Mouse (Mus musculus): ENCODE results near the gene Med7.

The Med7 gene

DNA sequence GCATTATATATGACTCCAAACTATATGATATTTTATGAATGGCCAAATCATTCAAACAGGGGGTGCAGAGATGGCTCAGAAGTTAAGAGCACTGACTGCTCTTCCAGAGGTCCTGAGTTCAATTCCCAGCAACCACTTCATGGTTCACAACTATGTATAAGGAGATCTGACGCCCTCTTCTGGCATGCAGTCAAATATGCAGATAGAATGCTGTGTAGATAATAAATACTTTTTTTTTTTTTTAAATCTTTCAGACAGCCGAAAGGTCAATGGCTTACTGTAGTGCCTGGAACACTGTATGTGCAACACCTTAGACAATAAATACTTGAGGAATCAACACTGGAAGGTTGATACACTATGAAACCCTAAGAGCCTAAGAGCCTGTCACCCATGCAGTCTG lies 6.6 kb upstream of the Med7 start:
- DNase-seq (ENCODE audit: low read depth) = no peak

DNA sequence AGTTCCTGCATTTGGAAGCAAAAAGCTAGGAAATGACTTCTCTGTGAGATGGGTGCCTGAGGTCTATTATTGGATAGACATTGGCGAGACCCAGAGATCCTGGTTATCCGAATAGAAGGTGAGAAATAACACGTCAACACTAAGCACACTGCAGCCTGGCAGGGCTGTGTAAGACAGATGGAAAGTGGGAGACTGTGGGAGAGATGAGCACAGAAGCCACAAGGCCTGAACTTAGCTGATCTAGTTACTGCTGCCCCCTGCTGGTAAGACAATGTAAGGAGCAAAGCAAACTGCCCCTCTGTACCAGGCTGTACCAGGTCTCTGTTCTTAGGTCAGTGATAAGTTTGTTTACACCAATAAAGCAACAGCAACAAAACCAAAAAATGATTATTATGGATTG lies 5.6 kb upstream of the Med7 start:
- DNase-seq (ENCODE audit: low read depth) = peak; percentile 67

DNA sequence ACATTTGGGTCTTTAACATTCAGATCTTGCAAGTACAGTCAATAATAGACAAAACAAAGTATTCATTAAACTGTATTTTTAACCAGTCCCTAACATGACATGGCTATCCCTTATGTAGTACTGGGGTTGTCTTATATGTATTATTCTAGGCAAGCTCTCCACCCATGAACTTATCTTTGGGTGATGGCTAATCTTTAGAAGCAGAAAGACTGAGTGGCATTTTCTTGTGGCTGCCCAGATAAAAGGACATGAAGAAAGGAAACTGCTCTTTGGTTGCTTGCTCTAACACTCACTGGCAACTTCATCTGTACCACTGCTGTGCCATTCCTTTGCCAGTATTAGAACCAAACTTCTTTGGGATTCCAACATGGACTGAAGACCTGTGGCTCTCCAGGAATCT lies 1.4 kb upstream of the Med7 start:
- peak; percentile 44 for DNase-seq (ENCODE audit: low read depth)

DNA sequence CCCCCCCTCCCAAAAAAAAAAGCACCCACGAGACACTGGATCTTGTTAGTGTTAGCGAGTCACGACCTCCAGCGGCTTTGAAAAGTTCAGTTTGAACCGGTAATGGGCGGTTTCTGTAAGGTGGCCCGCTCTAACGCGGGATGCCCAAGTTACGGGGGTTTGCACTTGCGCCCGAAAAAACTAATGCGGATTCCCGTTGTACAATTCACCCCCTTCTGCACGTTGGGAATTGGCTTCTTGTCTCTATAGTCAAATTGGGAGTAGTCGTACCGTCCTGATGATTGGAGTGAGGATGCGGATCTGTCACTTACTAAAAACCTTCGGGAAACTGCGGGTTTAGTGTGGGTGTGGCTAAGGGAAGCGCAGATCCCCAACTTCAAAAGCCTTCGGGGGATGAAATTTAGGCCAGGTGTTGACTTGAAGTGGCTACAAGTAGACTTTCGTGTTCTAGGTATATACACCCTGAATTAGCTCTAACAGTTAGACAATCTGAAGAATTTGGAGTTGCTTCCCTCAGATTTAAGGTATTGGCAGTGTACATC lies 805 bp downstream of the Med7 start:
- DNase-seq (ENCODE audit: low read depth) = peak; percentile 60

DNA sequence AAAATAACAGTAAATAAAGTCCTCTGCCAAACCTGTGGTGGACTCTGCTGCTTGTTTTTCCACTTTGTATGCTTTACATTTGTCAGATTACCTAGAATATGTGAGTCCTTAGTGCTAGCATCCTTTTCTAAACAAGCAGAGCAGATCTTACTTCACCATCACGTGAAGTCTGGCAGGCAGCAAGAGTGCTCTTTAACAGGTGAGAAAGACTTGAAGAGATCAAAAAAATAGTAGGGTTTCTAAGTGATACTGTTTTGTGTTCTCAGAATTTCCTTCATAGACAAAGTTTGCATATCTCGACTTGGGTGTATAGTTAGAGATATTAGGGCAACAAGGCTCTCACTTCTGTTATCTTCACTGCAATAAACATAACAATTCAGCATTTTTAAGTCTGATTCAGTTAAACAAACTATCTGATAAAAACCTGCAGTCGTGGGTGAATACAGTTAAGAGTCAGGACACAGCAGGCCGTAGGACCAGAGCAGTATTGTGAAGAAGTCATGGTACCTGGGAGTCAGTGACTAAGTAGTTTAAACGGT lies 2.3 kb downstream of the Med7 start:
- DNase-seq (ENCODE audit: low read depth) = peak; percentile 65

DNA sequence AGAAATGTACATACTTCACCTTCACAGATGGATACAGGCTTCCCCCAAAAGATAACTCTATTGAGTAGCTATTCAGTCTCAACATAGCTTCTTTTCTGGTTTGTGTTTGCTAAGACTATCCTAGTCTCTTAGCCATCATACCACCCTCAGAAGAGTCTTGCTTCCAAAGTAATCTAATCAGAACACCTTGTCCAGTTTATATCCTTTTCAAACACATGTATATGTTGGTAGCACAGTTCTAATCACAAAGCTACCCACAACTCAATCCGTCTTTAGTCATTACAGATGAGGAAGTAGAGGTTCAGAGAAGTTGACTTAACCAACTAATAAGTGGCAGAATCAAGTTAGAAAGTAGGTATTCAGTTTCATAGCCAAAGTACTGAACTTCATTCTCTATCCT lies 5.0 kb downstream of the Med7 start:
- peak; percentile 59 for DNase-seq (ENCODE audit: low read depth)

DNA sequence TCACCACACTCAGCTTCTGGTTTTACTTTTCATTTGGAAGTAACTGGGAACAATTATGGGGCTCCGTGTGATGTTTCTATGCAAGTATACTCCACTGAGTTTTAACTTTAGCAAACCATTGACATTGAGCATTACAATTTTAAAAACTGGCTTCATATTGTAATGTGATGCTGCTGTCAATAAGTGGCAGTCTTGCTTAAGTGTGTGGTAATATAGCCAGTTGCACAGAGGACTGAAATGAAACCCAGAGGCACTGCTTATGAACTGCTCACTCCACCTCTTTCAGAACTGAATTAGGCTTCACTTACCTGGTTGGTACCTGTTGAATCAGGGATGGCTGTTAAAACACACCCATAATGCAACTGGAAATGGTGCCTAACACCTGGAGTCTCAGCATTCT lies 6.4 kb downstream of the Med7 start:
- DNase-seq (ENCODE audit: low read depth) = no peak

DNA sequence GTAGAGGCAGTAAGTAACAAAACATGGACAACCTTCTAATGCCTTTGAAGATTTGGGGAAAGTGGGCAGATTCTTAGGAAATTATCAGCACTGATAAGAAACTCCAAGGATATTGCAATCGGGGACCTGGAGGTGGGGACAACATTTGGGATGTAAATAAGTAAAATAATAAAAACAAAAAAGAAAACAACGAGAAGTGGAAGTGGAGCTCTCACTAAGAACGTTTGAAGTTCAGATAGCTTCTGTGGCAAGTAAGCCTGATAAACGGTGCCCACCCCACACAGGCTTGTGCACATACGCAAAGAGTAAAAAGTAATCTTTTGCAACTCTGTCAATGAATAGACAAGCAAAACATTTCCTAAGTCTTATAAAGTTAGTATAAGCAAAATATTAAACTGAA lies 7.3 kb downstream of the Med7 start:
- no peak for DNase-seq (ENCODE audit: low read depth)

DNA sequence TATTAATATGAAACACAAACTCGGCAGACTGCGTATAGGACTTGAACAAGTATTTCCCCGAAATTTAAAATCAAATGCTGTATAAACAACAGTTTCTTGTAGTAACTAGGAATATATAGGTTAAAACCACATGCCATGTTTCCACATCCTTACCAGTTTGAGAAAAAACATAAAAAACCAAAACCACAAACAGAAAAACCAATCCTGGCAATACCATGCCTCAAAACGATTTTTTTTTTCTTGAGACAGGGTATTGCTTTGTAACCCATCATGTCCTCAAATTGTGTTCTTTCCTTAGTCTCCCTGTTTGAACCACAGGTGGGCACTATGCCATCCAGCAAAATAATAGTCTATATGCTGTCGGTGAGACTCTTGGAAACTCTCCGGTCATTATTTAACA lies 9.4 kb downstream of the Med7 start:
- no peak for DNase-seq (ENCODE audit: low read depth)

DNA sequence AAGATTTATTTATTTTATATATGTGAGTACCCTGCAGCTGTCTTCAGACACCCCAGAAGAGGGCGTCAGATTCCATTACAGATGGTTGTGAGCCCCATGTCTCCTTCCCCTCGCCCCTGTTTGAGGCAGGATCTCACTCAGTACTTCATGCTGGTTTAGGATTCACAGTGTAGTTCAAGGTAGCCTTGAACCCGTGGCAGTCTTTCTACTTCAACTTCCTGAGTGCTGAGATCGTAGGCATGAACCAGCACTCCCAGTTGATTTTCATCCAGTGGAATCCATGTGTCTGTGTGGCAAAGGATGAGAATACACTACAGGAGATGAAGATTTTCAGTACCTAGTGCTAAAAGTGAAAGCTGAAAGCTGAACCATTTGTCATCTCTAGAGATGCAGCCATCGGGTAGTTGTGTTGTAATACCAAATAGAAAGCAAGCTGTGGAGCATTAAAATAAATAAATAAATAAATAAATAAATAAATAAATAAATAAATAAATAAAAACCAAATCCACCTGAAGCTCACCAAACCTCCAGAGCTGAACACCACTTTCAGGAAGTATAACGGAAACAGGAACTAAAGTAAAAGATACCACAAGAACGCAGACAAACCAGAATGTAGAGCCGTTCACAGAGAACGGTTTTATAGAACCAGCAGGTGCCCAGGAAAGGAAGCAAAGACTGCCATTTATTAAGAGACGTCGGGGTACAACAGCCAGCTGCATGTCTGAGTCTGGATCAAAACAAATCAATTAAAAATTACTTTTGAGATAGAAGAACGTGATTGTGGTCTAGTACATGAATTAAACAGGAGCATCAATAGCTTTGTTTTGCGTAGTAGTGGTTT lies 11.1 kb downstream of the Med7 start:
- no peak for DNase-seq (ENCODE audit: low read depth)

DNA sequence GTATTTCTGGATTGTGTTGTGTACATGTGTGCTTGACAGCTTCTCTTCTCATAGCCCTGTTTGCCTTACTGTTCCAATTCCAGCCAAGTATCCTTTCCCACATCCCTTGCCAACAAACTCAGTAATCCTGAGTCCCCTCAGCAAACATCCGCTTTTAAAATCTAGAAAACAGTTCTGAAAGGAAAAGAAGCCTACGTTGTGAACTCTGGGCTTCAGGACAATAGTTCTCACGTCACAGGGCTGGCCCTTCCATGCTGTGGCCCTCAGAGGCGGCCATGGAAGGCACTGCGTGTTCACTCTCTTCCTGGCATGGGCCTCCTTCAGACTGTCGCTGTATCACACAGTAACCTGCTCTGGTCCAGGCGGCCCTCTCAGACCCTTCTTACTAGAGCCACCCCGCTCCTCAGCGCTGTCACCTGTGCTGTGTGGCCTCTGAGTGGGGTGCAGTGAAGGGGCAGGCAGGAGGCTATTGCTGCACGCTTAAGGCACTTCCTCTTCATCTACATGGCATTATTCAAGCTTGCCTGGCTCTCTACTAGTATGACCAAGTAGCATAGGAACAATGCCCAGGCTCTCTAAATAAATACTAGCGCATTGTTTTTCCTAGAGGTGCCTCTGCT lies 12.8 kb downstream of the Med7 start:
- no peak for DNase-seq (ENCODE audit: low read depth)

DNA sequence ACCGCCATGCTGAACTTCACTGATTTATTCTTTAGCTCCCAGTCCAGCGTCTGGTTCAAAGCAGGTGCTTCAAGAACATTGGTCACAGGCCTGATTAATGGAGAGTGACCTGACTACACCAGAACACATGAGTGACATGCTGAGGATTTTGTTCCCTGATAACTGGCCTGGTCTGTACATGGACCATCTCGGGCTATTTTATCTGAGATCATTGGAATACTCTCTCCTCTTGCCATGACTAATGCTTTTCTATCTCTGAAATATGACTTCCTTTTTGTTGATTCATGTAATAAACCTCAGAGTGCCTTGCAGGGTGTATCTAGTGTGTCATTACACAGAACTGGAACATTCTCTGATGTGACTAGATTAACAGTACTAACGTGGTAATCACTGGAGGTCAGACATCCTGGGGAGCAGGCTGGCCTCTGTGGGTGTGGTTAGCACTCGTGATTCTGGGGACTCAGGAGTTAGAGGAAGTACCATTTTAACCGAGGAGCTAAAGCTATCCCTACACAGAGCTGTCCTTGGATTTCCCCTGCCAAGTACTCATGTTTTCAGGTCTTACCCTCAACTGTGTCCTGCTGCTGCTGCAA lies 17.8 kb downstream of the Med7 start, which contains the start of gene Havcr2:
Gene Havcr2, plus strand, starts transcription at position 483 of the 593 bp plus-strand sequence.
- DNase-seq (ENCODE audit: low read depth) = peak; percentile 59

DNA sequence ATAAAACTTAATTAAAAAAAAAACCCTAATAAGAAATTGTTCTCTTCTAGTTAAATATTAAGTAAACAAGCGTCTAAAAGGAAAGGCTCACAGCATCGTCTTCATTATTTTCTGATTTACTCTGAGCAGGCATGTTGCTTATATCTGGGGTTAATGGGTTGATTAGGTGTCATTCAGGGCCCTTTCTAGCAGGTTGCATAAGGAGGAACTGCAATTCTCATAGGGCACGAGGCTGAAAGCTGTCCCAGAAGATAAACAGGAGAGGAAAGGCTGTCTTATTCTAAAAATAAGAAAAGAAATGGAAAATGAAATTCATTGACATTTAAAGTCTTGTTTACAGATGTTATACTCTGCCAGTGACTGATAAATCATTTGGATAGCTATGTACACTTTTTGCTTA lies 23.2 kb downstream of the Med7 start:
- no peak for DNase-seq (ENCODE audit: low read depth)

DNA sequence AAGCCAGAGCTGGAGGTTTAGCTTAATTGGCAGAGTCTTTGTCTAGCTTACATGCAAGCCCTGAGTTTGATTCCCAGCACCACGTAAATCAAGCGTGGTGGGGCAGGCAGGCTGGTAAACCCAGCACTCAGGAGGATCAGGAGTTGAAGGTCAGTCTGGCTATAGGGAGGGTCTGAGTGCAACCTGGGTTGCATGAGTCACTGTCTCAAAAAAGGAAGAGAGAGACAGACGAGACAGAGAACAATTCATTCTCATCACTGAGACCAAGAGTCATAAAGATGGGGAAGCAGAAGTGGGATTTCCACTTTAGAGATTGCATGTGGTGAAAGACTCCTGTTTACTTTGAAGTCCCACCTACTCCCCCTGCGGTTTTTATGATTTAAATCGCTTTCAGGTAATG lies 24.6 kb downstream of the Med7 start:
- DNase-seq (ENCODE audit: low read depth) = no peak

DNA sequence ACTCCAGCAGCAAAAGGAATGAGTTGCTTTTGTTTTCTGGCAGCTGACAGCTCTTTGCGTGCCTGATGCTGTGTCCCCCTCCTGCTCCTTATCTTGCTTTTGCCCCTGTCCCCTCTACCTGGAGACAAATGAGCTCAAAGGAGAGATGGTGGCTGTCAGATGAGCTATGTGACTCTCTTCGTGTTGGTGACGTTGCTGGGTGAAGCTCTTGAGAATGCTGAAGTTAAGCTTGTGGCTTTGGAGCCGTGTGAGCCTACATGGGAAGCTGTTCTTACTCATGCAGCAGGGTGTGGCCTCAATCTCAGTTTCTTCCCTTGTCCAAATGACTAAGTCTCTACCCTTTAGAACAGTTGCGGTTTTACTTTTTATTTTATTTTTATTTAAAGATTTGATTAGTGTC lies 25.2 kb downstream of the Med7 start:
- no peak for DNase-seq (ENCODE audit: low read depth)

DNA sequence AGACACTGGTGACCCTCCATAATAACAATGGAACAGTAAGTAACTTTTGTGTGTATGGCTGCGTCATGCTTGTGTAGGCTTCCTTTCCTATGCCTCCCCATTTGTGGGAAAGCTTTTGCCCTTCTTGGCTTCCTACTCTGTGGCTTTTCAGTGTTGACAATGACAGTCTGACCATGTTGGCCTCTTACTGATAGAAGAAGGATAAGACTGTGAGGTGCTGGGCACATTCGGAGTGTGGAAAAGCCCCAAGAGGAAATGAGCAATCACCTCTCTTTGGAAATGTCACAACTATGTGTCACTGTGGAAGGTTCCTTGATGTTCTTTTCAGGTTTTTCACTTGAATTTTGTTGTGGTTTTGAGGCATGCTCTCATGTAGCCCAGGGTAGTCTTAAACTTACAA lies 30.2 kb downstream of the Med7 start:
- no peak for DNase-seq (ENCODE audit: low read depth)

DNA sequence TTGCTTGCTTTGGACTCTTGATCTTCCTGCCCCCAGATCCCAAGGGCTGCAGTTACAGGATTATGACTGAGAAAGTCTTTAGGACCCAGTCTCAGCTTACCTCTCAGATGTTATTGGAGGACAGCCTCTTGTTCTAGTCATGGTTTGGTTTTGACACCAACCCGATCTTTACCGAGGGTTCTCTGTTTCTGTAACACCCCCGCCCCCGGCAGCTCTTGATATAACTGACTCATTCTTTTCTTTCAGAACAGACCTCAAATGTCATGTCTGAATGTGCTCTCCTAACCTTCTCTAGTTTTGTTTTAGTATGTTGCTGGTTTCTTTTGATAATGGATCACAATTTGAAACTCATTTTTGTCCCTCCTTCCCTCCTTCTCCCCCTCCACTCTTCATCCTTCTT lies 37.5 kb downstream of the Med7 start:
- no peak for DNase-seq (ENCODE audit: low read depth)

DNA sequence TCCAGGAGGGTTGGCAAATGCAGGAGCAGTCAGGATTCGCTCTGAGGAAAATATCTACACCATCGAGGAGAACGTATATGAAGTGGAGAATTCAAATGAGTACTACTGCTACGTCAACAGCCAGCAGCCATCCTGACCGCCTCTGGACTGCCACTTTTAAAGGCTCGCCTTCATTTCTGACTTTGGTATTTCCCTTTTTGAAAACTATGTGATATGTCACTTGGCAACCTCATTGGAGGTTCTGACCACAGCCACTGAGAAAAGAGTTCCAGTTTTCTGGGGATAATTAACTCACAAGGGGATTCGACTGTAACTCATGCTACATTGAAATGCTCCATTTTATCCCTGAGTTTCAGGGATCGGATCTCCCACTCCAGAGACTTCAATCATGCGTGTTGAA lies 42.6 kb downstream of the Med7 start:
- DNase-seq (ENCODE audit: low read depth) = no peak

DNA sequence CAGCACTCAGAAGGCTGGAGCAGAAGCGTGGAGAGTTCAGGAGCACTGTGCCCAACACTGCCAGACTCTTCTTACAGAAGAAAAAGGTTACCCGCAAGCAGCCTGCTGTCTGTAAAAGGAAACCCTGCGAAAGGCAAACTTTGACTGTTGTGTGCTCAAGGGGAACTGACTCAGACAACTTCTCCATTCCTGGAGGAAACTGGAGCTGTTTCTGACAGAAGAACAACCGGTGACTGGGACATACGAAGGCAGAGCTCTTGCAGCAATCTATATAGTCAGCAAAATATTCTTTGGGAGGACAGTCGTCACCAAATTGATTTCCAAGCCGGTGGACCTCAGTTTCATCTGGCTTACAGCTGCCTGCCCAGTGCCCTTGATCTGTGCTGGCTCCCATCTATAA lies 43.8 kb downstream of the Med7 start:
- no peak for DNase-seq (ENCODE audit: low read depth)

DNA sequence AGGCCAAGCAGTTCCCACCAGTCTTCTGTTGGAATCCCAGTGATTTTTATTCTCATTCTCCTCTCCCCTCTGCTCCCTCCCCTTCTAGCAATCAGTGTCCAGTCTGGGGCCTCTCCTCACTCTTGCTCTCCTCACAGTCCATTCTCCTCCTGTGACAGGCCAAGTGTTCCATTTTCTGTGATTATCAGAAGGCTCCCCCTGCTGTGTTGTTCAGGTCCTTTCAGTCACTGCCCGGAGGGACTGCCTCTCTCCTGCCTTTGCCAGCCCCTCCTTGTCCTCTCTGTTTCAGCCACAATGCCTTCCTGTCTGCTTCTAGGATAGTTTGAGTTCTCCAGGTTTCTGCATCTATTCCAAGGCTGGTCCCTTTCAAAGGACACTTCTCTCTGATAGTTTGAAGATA lies 51.5 kb downstream of the Med7 start:
- no peak for DNase-seq (ENCODE audit: low read depth)

DNA sequence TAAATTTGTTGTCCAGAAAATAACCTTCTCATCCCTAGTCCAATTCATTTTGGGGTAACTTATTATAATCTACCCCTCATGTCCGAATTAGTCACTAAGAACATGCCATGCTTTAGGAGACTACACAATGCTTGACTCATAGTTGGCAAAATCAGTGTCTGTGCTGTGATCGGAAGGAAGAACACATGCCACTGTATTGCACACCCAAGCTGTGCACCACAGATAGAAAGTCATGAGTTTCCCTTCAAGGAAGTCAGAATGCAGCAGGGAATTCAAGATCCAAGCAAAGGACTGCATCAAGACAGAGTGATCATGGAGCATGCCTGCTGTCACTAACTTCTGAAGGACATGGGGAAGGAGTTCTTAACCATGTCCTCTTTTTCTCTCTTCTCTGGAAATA lies 51.9 kb downstream of the Med7 start:
- no peak for DNase-seq (ENCODE audit: low read depth)
